Mouse (Mus musculus) erythroblast, embryonic 14.5 days (primary cell): Measurements from ENCODE around the gene Srd5a1. TPM values are rescaled to one million over a fixed set of nuclear protein-coding genes. Genes with fewer than 3 reads are reported as not detected.

Experiments
- H3K27me3 ChIP-seq: 2 replicates; pipeline ENCODE4 v1.6.1; 2012; ENCODE audit warnings: inconsistent platforms; ENCODE audit not compliant: control insufficient read depth
- H3K36me3 ChIP-seq: 2 replicates; pipeline ENCODE4 v1.6.1; 2012; ENCODE audit warnings: mild to moderate bottlenecking, inconsistent platforms; ENCODE audit not compliant: control insufficient read depth
- H3K4me1 ChIP-seq: 2 replicates; pipeline ENCODE4 v1.6.1; 2012; ENCODE audit warnings: inconsistent platforms; ENCODE audit not compliant: control insufficient read depth
- H3K4me3 ChIP-seq: replicated peaks from 2 replicates; pipeline ENCODE3; 2012; ENCODE audit warnings: moderate library complexity, mild to moderate bottlenecking, inconsistent platforms
- H3K9me3 ChIP-seq: 2 replicates; pipeline ENCODE4 v1.6.1; 2012; ENCODE audit warnings: low read length, inconsistent platforms, mixed read lengths; ENCODE audit not compliant: control insufficient read depth
- GATA1 ChIP-seq: IDR thresholded peaks from 2 replicates; pipeline ENCODE4 v1.6.1; 2012; ENCODE audit warnings: low read length, inconsistent platforms, mixed read lengths
- TAL1 ChIP-seq: IDR thresholded peaks from 3 replicates; pipeline ENCODE4 v1.6.1; 2012; ENCODE audit warnings: low read length, inconsistent platforms, mixed read lengths
- polyA plus RNA-seq: library from polyadenylated mRNA; stranded (reverse); fragments of >175 nt; gene quantifications from 2 replicates; pipeline ENCODE4 v1.2.3, GENCODE M21; 2012

Srd5a1 gene
- polyA plus RNA-seq = 0.03 TPM in 2 replicates

DNA sequence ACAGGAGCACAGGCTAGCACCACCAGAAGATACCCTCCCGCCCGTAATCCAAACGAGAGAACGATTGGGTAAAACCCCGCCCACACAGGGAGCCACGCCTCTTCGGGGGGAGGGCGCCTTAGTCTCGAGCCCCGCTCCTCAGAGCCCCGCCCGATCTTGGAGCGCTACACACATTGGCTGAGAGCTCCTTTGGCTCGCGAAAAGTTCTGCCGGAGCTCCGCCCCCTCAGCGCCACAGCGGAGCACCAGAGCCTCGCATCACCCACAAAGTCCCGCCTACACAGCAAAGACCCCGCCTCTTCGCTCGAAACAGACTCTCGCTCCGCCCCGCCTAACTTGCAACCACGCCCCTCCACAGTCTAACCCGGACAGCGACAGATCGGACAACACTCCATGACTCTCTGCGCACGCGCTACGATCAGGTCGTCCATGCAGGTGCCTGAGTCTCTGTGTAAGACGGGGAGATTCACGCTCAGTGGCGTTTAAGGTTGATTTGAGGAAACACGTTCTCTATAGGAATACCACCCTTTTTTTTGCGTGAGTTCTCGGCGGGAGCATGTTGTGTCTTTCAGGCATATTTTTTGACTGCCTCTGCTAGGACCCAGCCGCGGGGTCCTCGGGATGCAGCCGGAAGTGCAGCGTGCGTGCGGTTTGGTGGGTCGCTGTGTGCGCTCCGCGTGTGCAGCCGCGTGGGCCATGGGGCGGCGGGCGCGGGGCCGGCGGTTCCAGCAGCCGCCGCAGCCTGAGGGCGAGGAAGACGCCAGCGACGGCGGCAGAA, at the start of gene Srd5a1:
Srd5a1 (minus strand) TSS at position 45 of the 777 bp plus-strand sequence.
- TF ChIP-seq GATA1 = no peak
- no peak for TF ChIP-seq TAL1
- Histone ChIP-seq H3K4me1 (peaks cover 41% of the 10 kb centered on the region), H3K36me3 (peaks cover 33% of the 10 kb centered on the region), H3K27me3 (peaks cover 16% of the 10 kb centered on the region), H3K4me3 (peak within 1 kb of the TSS; percentile 89), H3K9me3 (no peaks in the 10 kb centered on the region)

DNA sequence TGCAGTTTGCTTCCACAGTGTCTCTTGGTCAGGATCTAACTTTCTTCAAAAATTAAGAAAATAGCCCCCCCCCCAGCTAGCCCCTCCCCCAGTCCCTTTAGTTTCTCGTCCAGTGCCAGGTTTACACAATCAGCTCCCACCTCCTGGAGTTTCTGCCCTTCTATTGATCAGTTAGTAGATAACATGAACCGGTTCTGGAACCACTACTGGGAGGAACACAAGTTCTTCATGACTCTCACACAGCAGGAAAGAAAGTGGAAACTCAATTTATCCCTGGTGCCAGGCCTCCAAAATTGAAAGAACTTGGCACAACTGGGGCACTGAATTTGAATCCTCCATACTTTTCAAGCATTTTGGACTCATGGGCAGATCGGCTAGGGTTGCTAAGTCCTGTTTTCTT, 43.3 kb upstream of the Srd5a1 start:
- H3K4me1 ChIP-seq = no peaks in the 10 kb centered on the region
- H3K27me3 ChIP-seq = no peaks in the 10 kb centered on the region
- no peaks in the 10 kb centered on the region for H3K36me3 ChIP-seq
- no peak overlapping the region for H3K4me3 ChIP-seq
- no peaks in the 10 kb centered on the region for H3K9me3 ChIP-seq
- TF ChIP-seq GATA1 (no peak), TAL1 (no peak)

DNA sequence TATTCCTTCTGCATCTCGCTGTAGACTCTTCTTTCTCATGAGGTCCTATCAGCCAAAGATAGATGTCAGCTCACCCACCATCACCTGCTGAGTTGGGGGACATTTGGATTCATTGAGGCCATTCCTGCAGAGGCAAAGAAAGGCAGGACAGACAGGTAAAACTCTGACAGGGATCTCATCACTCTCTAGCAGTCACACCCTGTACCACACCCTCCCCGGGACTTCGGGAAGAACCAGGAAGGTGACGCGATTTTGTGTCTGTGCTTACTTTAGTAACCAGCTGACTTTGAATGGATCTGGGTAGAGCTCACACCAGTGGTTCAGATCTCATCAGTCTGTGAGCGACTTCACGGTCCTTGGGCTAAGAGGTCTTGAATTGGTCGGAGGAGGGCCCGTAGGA, 35.2 kb upstream of the Srd5a1 start:
- TF ChIP-seq GATA1 = no peak
- no peak for TF ChIP-seq TAL1
- Histone ChIP-seq H3K4me1 (no peaks in the 10 kb centered on the region), H3K36me3 (no peaks in the 10 kb centered on the region), H3K4me3 (no peak overlapping the region), H3K27me3 (no peaks in the 10 kb centered on the region), H3K9me3 (no peaks in the 10 kb centered on the region)

DNA sequence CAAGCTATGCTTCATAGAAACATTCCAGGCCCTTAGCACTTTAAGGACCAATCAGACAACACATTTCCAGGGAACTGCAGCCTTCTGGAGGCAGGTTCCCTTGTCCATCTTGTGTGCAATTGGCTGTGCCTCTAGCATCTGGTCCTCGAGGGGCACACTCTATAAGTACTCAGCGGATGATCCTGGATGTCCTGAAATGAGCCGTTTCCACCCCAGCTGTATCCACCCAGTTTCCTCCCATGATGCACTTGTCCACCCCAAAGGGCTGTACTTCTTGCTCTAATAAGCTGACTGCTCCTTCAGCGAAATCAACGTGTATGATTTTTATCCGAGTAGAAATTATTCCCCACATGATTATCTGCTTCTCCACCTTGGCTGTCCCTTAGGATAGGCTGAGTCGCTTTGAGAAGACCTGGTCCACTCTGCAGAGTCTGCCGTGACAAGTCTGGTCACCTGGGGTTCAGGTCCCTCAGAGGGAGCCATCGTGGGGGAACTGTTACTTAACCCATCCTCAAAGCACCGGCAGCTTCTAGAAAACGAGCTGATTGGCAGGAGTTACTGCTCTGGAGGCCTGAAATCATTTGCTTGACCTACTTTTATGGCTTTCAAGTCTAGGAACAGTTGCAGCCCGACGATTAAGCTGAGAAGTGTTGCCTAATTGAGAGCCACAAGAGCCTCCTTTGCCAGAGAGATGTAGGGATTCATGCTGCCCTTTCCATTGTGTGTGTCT, 34.6 kb upstream of the Srd5a1 start:
- no peaks in the 10 kb centered on the region for H3K9me3 ChIP-seq
- H3K27me3 ChIP-seq = no peaks in the 10 kb centered on the region
- no peaks in the 10 kb centered on the region for H3K4me1 ChIP-seq
- no peak for TF ChIP-seq TAL1
- TF ChIP-seq GATA1 = no peak
- no peaks in the 10 kb centered on the region for H3K36me3 ChIP-seq
- no peak overlapping the region for H3K4me3 ChIP-seq

DNA sequence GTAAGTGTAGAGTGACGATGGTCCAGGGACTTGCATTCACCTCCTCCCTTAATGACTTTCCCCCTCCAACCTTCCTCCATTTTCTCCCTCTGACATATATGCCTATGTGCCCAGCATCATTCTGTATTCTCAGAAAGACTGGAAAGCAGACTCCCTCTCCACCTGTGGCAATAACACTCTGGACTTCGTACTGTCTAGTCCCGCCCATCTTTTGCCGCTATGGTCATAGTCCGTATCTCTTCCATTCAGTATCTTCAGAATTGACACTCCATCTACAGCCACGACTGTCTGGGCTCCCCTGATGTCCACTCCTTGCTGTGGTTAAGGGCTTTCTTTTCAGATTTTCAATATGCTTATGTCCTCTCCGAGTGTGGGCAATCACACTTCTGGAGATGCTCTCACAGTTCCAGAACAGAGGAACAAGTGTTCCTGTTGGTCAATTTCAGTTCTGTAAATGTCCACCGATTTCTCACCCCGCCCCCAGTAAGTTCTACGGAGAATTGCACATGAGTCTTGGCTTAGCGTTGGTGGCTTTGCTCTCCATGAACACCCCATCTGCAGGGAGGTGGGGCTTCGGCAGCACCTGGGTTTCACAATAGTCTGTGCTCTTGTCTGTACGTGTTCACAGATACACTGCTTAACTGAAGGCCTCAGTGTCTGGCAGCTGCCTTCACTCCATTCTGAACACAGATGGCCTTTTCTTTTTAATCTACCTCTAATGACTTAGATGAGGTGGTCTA, 33.4 kb upstream of the Srd5a1 start:
- no peaks in the 10 kb centered on the region for H3K4me1 ChIP-seq
- H3K36me3 ChIP-seq = peaks cover 4% of the 10 kb centered on the region
- H3K4me3 ChIP-seq = no peak overlapping the region
- no peaks in the 10 kb centered on the region for H3K27me3 ChIP-seq
- TF ChIP-seq TAL1 (no peak), GATA1 (no peak)
- no peaks in the 10 kb centered on the region for H3K9me3 ChIP-seq

DNA sequence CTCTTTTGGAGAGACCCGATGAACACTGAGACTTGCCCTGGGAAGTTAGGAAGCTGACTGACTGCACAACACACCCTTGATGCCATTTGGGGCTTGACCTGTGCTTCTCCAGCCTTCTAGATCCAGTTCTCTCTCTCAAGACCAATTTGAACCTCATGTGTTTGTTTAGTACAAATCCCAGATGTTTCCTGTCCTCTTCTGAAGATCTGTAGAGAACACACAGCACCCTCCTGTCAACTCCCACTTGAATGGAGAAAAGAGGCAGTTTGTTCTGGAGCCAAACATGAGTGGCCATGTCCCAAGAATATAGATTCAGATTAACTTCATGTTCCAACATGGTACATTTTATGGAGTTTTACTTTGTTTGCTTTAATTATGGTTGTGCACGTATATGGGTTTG, 32.7 kb upstream of the Srd5a1 start:
- TF ChIP-seq TAL1 (no peak), GATA1 (no peak)
- H3K9me3 ChIP-seq = no peaks in the 10 kb centered on the region

DNA sequence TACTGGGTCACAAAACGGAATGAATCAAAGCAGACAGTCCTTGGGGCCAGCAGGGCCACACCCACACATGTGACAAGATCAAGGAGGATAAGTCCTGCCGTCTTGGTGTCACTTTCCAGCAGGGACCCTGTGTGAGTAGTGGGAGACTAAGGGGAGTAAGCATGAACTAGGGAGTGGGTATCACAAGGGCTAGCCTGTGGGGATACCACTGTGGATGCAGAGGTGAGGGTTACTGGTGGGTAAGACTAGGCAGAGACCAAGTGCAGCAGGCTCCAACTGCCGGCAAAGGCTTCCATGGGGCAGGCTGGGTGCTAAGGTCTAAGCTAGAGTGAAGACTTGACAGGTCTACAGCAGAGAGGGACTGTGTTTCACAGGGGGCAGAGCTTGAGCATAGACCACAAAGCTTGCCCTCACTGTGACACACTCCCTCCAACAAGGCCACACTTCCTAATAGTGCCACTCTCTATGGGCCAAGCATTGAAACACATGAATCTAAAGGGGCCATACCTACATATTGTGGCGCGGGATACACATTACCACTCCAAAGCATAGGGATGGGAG, 31.5 kb upstream of the Srd5a1 start:
- no peaks in the 10 kb centered on the region for H3K27me3 ChIP-seq
- H3K9me3 ChIP-seq = no peaks in the 10 kb centered on the region
- TF ChIP-seq TAL1 (no peak), GATA1 (no peak)
- peaks cover 14% of the 10 kb centered on the region for H3K36me3 ChIP-seq
- no peaks in the 10 kb centered on the region for H3K4me1 ChIP-seq
- H3K4me3 ChIP-seq = no peak overlapping the region

More for the DNA sequence above, 32.7 kb upstream of the Srd5a1 start:
- Histone ChIP-seq H3K36me3 (peaks cover 9% of the 10 kb centered on the region), H3K4me3 (no peak overlapping the region), H3K4me1 (no peaks in the 10 kb centered on the region), H3K27me3 (no peaks in the 10 kb centered on the region)

DNA sequence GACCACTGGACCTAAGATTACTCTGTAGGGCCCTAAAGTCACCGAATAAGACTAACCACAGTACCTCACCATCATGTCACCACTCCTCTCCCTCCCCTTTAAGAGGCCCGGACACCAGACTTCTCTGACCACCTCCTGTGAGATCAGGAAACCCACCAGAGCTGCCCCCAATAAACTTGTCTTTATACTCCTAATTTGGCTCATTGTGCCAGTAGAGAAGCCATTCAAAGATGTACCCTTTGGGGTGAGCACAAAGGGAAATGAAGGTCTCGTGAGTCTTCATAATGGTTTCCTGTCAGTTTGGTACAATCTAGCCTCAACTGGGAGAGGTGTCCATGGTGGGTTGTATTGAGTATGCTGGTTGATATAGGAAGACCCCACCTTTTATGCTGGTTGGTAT, 29.8 kb upstream of the Srd5a1 start:
- Histone ChIP-seq H3K4me3 (no peak overlapping the region), H3K4me1 (no peaks in the 10 kb centered on the region), H3K9me3 (no peaks in the 10 kb centered on the region), H3K36me3 (peaks cover 30% of the 10 kb centered on the region), H3K27me3 (no peaks in the 10 kb centered on the region)
- no peak for TF ChIP-seq GATA1
- TF ChIP-seq TAL1 = no peak

DNA sequence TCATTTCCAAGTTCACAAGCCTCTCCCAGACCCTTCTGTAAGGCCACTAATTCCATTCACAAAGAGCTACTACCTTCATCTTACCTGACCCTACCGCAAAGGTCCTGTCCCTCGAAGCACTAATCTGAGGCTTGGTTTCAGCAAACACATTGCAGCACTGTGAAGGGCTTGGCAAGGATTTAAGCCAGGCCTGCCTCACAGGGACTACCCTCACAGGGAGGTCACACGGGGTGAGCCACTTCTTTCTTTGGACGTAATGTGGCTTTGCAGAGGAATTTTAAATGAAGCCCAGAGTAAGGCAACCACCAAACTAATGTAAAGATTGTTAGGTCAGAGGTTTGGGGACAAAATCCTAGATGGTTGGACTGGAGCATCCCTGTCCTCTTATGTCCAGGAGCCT, 29.3 kb upstream of the Srd5a1 start:
- TF ChIP-seq TAL1 = no peak
- no peak for TF ChIP-seq GATA1
- H3K4me1 ChIP-seq = no peaks in the 10 kb centered on the region
- peaks cover 34% of the 10 kb centered on the region for H3K36me3 ChIP-seq
- H3K27me3 ChIP-seq = no peaks in the 10 kb centered on the region
- H3K4me3 ChIP-seq = no peak overlapping the region
- H3K9me3 ChIP-seq = no peaks in the 10 kb centered on the region
